Mouse (Mus musculus) ES-E14 (cell line): ENCODE results near the gene 2210016F16Rik.

Experiments
- CHD2 ChIP-seq: IDR thresholded peaks from 2 replicates; pipeline ENCODE4 v1.6.1; 2014; ENCODE audit warnings: mild to moderate bottlenecking, low read depth, low read length, inconsistent platforms
- HCFC1 ChIP-seq: IDR thresholded peaks from 2 replicates; pipeline ENCODE4 v1.6.1; 2012; ENCODE audit warnings: low read length, inconsistent platforms, borderline replicate concordance; ENCODE audit not compliant: insufficient read depth
- MAFK ChIP-seq: IDR thresholded peaks from 2 replicates; pipeline ENCODE4 v1.6.1; 2014; ENCODE audit warnings: mild to moderate bottlenecking, low read depth, low read length, inconsistent platforms; ENCODE audit not compliant: insufficient read depth
- ZC3H11A ChIP-seq: IDR thresholded peaks from 2 replicates; pipeline ENCODE4 v1.6.1; 2012; ENCODE audit warnings: low read depth, mild to moderate bottlenecking, inconsistent platforms, low read length, borderline replicate concordance
- ZNF384 ChIP-seq: IDR thresholded peaks from 2 replicates; pipeline ENCODE4 v1.6.1; 2012; ENCODE audit warnings: low read depth, low read length, inconsistent platforms

DNA sequence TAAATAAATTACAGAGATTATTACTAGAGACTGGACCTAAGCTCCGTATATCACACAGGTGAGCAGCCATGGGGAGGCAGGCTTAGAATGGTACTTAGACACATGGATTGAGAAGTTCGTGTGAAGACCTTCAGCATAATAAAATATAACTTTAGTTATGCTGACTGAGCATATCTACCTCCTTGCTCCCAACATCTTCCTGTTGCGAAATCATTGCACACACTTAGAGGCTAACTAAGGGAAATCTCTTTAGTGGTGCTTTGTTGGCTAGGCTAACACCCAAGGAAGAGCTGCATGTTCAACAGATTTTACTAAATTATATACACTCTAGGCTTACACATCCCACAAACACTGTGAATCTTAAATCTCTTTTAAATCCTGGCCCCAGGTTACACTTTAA lies 18.7 kb downstream of the 2210016F16Rik start:
- TF ChIP-seq MAFK (peak; percentile 51; the same call in 1 of the 2 replicates), HCFC1 (no peak), ZC3H11A (no peak), ZNF384 (no peak), CHD2 (no peak)
